Mouse (Mus musculus): ENCODE measurements at regions not wholly inside any gene's neighbourhood (a gene's known extent, or its start where the extent isn't known, plus 50 kb on each side); places are given as distances from the start of the nearest gene placed in this dataset.

DNA sequence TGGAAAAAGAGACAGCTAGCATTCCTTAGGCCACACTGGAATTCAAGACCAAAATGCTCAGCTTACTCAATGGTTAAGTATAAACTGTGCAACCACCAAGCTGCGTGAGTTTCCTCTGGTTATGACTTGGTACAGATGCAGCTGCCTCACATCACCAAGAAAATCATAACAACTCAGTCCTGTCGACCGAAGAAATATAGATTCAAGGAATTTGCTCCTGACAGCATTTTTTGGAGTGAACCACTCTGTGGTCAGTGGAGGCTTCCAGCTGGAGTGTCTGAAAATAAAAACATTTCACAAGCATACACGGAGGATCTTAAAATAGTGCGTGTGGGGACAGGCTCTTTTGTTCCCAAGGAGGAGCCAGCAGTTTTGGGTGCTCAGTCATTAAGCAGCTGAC, 253.8 kb downstream of the Bckdhb start:
- Histone ChIP-seq H3K4me2 (ENCODE audit: low read depth) (no peak overlapping the region), H3K9ac (ENCODE audit: low read length) (no peak overlapping the region), H3K36me3 (ENCODE audit: control insufficient read depth, insufficient read depth, low read length) (no peaks in the 10 kb centered on the region), H3K9me3 (ENCODE audit: control insufficient read depth, low read length) (no peaks in the 10 kb centered on the region), H3K27ac (ENCODE audit: low read depth, low read length) (no peak overlapping the region), H3K4me3 (ENCODE audit: low read depth, low read length) (no peak overlapping the region), H3K27me3 (ENCODE audit: control insufficient read depth, insufficient read depth, low read length) (no peaks in the 10 kb centered on the region), H3K4me1 (ENCODE audit: control insufficient read depth, insufficient read depth, low read length) (no peaks in the 10 kb centered on the region)
- 80% methylated on average over 5 of the region's 5 CpGs for WGBS
- DNase-seq (ENCODE audit: low spot score) (no peak), ATAC-seq (ENCODE audit: insufficient read depth, low FRiP score, low TSS enrichment) (no peak)

- WGBS, result 63% methylated on average over 4 of the region's 4 CpGs
- no peaks in the 10 kb centered on the region for H3K36me3 ChIP-seq (ENCODE audit: control insufficient read depth, insufficient read depth, low read length)
- ATAC-seq (ENCODE audit: insufficient read depth, low FRiP score, low TSS enrichment), result no peak
- DNase-seq (ENCODE audit: low spot score), result no peak
- H3K27me3 ChIP-seq (ENCODE audit: control insufficient read depth, insufficient read depth, low read length), result no peaks in the 10 kb centered on the region
- H3K9ac ChIP-seq (ENCODE audit: low read length), result no peak overlapping the region
- no peak overlapping the region for H3K27ac ChIP-seq (ENCODE audit: low read depth, low read length)
- no peak overlapping the region for H3K4me2 ChIP-seq (ENCODE audit: low read depth)
- H3K4me3 ChIP-seq (ENCODE audit: low read depth, low read length), result no peak overlapping the region
- H3K4me1 ChIP-seq (ENCODE audit: control insufficient read depth, insufficient read depth, low read length), result no peaks in the 10 kb centered on the region
- H3K9me3 ChIP-seq (ENCODE audit: control insufficient read depth, low read length), result no peaks in the 10 kb centered on the region
Observed at GRCm38 (mm10) chr9:84179238-84179637, 254.3 kb downstream of the Bckdhb start.

DNA sequence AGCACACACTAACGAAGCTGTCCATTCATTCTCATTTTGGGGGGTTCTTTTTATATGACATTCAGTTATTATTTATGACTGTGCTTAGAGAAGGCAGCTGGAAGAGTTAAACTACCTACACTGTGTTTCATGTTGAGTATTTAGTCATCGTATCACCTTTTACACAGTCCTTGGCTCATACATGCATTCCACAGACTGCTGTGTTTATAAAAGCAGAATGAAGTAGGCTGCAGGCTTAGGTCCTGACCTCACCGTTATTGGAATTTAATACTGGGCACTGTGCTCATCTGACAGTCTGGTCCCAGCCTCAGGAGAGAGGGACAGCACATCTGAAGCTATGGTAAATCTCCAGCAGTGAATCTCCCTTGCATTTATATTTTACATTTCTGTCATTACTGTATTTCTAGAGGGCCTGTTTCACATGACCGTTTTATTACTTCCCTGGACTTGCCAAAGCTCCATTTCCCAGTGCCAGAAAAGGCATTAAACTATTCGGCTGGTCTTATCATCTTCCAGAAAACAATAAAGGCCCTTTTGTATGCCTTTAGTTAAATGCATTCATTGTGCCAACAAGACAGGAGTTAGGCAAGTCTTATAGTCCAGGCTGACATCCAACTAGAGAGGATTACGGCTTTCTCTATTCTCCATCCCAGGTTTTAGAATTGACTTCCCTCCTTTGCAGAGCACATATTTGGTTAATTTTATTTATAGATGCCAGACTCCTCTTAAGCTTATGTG, 258.9 kb downstream of the Bckdhb start:
- whole genome bisulfite sequencing, result 74% methylated on average over 6 of the region's 6 CpGs
- Histone ChIP-seq H3K4me3 (ENCODE audit: low read depth, low read length) (no peak overlapping the region), H3K36me3 (ENCODE audit: control insufficient read depth, insufficient read depth, low read length) (no peaks in the 10 kb centered on the region), H3K4me1 (ENCODE audit: control insufficient read depth, insufficient read depth, low read length) (no peaks in the 10 kb centered on the region), H3K4me2 (ENCODE audit: low read depth) (no peak overlapping the region), H3K9me3 (ENCODE audit: control insufficient read depth, low read length) (no peaks in the 10 kb centered on the region), H3K27ac (ENCODE audit: low read depth, low read length) (no peak overlapping the region), H3K27me3 (ENCODE audit: control insufficient read depth, insufficient read depth, low read length) (no peaks in the 10 kb centered on the region), H3K9ac (ENCODE audit: low read length) (no peak overlapping the region)
- DNase-seq (ENCODE audit: low spot score) (no peak), ATAC-seq (ENCODE audit: insufficient read depth, low FRiP score, low TSS enrichment) (no peak)

DNA sequence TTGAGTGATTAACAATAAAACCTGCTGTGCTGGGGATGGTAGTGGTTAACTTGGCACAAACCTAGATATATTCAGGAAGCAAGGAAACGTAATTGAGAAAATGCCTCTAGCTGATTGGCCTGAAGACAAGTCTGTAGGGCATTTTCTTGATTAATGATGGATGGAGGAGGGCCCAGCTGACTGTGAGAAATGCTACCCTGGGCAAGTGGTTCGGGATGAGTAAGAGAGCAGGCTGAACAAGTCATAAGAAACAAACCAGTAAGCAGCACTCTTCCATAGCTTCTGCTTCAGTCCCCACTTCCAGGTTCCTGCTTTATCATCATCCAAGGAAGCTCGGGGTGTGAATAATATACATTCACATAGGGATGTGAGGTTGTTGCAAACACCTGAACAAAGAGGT, 262.6 kb downstream of the Bckdhb start:
- Histone ChIP-seq H3K36me3 (ENCODE audit: control insufficient read depth, insufficient read depth, low read length) (no peaks in the 10 kb centered on the region), H3K4me1 (ENCODE audit: control insufficient read depth, insufficient read depth, low read length) (no peaks in the 10 kb centered on the region), H3K9ac (ENCODE audit: low read length) (no peak overlapping the region), H3K4me3 (ENCODE audit: low read depth, low read length) (no peak overlapping the region), H3K9me3 (ENCODE audit: control insufficient read depth, low read length) (no peaks in the 10 kb centered on the region), H3K27ac (ENCODE audit: low read depth, low read length) (no peak overlapping the region), H3K4me2 (ENCODE audit: low read depth) (no peak overlapping the region), H3K27me3 (ENCODE audit: control insufficient read depth, insufficient read depth, low read length) (no peaks in the 10 kb centered on the region)
- ATAC-seq (ENCODE audit: insufficient read depth, low FRiP score, low TSS enrichment), result no peak
- 85% methylated on average over 3 of the region's 3 CpGs for WGBS
- DNase-seq (ENCODE audit: low spot score), result no peak

- Histone ChIP-seq H3K4me3 (ENCODE audit: low read depth, low read length) (no peak overlapping the region), H3K9me3 (ENCODE audit: control insufficient read depth, low read length) (no peaks in the 10 kb centered on the region), H3K36me3 (ENCODE audit: control insufficient read depth, insufficient read depth, low read length) (no peaks in the 10 kb centered on the region), H3K4me2 (ENCODE audit: low read depth) (no peak overlapping the region), H3K9ac (ENCODE audit: low read length) (no peak overlapping the region), H3K27ac (ENCODE audit: low read depth, low read length) (no peak overlapping the region), H3K4me1 (ENCODE audit: control insufficient read depth, insufficient read depth, low read length) (no peaks in the 10 kb centered on the region), H3K27me3 (ENCODE audit: control insufficient read depth, insufficient read depth, low read length) (no peaks in the 10 kb centered on the region)
- 76% methylated on average over 1 of the region's 1 CpGs for WGBS
- ATAC-seq (ENCODE audit: insufficient read depth, low FRiP score, low TSS enrichment) (no peak), DNase-seq (ENCODE audit: low spot score) (no peak)
Observed at GRCm38 (mm10) chr9:84193405-84193804, 268.5 kb downstream of the Bckdhb start.

DNA sequence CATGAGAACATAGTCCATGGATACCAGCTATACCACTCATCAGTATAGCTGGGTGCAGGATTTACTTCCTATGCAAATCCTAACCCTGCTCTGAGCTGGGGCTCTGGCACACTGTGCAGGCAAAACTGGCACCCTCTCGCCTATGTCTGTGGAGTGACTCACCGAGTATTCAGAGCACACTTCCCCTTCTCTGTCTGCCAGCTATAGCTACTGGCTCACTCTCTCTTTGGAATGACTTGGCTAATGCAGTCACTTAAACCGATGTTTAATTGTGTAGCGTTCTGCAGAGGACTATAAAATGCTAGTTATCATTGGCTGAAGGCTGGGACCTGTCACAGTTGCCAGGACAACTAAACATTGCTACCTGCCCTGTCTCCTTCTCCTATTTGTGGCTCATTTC, 269.8 kb downstream of the Bckdhb start:
- no peaks in the 10 kb centered on the region for H3K27me3 ChIP-seq (ENCODE audit: control insufficient read depth, insufficient read depth, low read length)
- no peak overlapping the region for H3K4me3 ChIP-seq (ENCODE audit: low read depth, low read length)
- no peak overlapping the region for H3K9ac ChIP-seq (ENCODE audit: low read length)
- H3K9me3 ChIP-seq (ENCODE audit: control insufficient read depth, low read length), result no peaks in the 10 kb centered on the region
- H3K36me3 ChIP-seq (ENCODE audit: control insufficient read depth, insufficient read depth, low read length), result no peaks in the 10 kb centered on the region
- no peak overlapping the region for H3K27ac ChIP-seq (ENCODE audit: low read depth, low read length)
- no peaks in the 10 kb centered on the region for H3K4me1 ChIP-seq (ENCODE audit: control insufficient read depth, insufficient read depth, low read length)
- DNase-seq (ENCODE audit: low spot score) (no peak), ATAC-seq (ENCODE audit: insufficient read depth, low FRiP score, low TSS enrichment) (no peak)
- H3K4me2 ChIP-seq (ENCODE audit: low read depth), result no peak overlapping the region
- WGBS, result 89% methylated on average over 4 of the region's 4 CpGs

GRCm38 (mm10) chr9:84195338-84195737, 270.4 kb downstream of the Bckdhb start:
- 83% methylated on average over 4 of the region's 4 CpGs for WGBS
- no peak for DNase-seq (ENCODE audit: low spot score)

DNA sequence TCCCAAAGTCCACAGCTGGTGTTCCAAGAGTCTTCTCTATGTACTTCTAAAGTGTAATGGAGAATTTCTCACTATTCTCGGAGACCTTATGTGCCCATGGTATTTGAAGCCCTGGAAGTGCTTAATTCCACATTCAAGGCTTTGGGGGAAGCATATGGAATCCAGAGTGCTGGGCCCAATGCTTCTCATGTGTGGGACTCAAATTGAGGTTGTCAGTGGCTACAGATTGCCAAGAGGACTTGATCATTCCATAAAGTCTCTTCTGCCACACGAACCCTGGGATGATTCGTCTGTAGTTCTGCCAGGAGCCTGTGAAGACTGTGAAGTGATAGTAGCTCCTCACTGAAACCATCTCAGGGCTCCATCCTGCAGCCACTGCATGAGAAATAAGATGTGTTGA, 275.3 kb downstream of the Bckdhb start:
- Histone ChIP-seq H3K9me3 (ENCODE audit: control insufficient read depth, low read length) (no peaks in the 10 kb centered on the region), H3K4me2 (ENCODE audit: low read depth) (no peak overlapping the region), H3K27ac (ENCODE audit: low read depth, low read length) (no peak overlapping the region), H3K36me3 (ENCODE audit: control insufficient read depth, insufficient read depth, low read length) (no peaks in the 10 kb centered on the region), H3K4me3 (ENCODE audit: low read depth, low read length) (no peak overlapping the region), H3K9ac (ENCODE audit: low read length) (no peak overlapping the region), H3K4me1 (ENCODE audit: control insufficient read depth, insufficient read depth, low read length) (no peaks in the 10 kb centered on the region), H3K27me3 (ENCODE audit: control insufficient read depth, insufficient read depth, low read length) (no peaks in the 10 kb centered on the region)
- DNase-seq (ENCODE audit: low spot score) (no peak), ATAC-seq (ENCODE audit: insufficient read depth, low FRiP score, low TSS enrichment) (no peak)
- 88% methylated on average over 3 of the region's 3 CpGs for WGBS

More at GRCm38 (mm10) chr9:84195338-84195737, 270.4 kb downstream of the Bckdhb start:
- H3K27me3 ChIP-seq (ENCODE audit: control insufficient read depth, insufficient read depth, low read length), result no peaks in the 10 kb centered on the region
- ATAC-seq (ENCODE audit: insufficient read depth, low FRiP score, low TSS enrichment), result no peak
- H3K36me3 ChIP-seq (ENCODE audit: control insufficient read depth, insufficient read depth, low read length), result no peaks in the 10 kb centered on the region
- H3K4me1 ChIP-seq (ENCODE audit: control insufficient read depth, insufficient read depth, low read length), result no peaks in the 10 kb centered on the region
- no peak overlapping the region for H3K9ac ChIP-seq (ENCODE audit: low read length)
- H3K4me3 ChIP-seq (ENCODE audit: low read depth, low read length), result no peak overlapping the region
- no peak overlapping the region for H3K4me2 ChIP-seq (ENCODE audit: low read depth)
- H3K27ac ChIP-seq (ENCODE audit: low read depth, low read length), result no peak overlapping the region
- no peaks in the 10 kb centered on the region for H3K9me3 ChIP-seq (ENCODE audit: control insufficient read depth, low read length)

DNA sequence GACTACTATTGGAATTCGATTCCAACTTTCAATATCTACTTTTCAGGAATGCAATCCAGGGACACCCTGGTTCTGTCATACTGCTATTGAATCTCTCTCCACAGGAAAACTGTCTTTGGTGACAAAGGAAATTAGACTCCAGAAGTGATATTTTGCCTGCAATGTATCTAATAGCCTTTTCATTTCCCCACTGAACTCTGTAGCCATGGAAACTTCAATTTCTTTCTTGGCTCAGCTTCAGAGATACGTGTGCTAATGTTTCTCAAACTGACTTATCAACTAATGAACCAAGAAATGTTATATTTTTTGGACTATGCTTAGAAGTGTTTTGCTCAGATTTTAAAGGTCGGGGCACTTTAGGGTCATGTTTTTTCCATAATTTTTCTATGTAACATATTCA, 279.1 kb downstream of the Bckdhb start:
- 85% methylated on average over 3 of the region's 3 CpGs for WGBS
- no peaks in the 10 kb centered on the region for H3K9me3 ChIP-seq (ENCODE audit: control insufficient read depth, low read length)

More for the DNA sequence above, 279.1 kb downstream of the Bckdhb start:
- Histone ChIP-seq H3K4me2 (ENCODE audit: low read depth) (no peak overlapping the region), H3K27me3 (ENCODE audit: control insufficient read depth, insufficient read depth, low read length) (no peaks in the 10 kb centered on the region), H3K36me3 (ENCODE audit: control insufficient read depth, insufficient read depth, low read length) (no peaks in the 10 kb centered on the region), H3K4me1 (ENCODE audit: control insufficient read depth, insufficient read depth, low read length) (no peaks in the 10 kb centered on the region), H3K9ac (ENCODE audit: low read length) (no peak overlapping the region), H3K4me3 (ENCODE audit: low read depth, low read length) (no peak overlapping the region), H3K27ac (ENCODE audit: low read depth, low read length) (no peak overlapping the region)
- DNase-seq (ENCODE audit: low spot score), result no peak
- ATAC-seq (ENCODE audit: insufficient read depth, low FRiP score, low TSS enrichment), result no peak
